Mouse (Mus musculus) neural tube, embryonic 13.5 days (tissue): Measurements from ENCODE around the gene Sohlh1. TPM values are rescaled to one million over a fixed set of nuclear protein-coding genes. Genes with fewer than 3 reads are reported as not detected.

Source experiments
- ATAC-seq: fragments of 200-750 bp; cut with Nextera tagmentation; 2 replicates; pipeline ENCODE4 v1.8.0; 2017; ENCODE audit warnings: low read depth, mild to moderate bottlenecking, moderate TSS enrichment, moderate library complexity
- H3K27ac ChIP-seq: fragments of 300-500 bp; sonication (generic); replicated peaks from 2 replicates; pipeline ENCODE4 v1.5.1; 2015; ENCODE audit warnings: moderate library complexity, mild to moderate bottlenecking, inconsistent platforms
- H3K27me3 ChIP-seq: fragments of 300-500 bp; sonication (generic); 2 replicates; pipeline ENCODE4 v1.6.1; 2015; ENCODE audit warnings: mild to moderate bottlenecking, inconsistent platforms
- H3K36me3 ChIP-seq: fragments of 300-500 bp; sonication (generic); 2 replicates; pipeline ENCODE4 v1.6.1; 2015; ENCODE audit warnings: mild to moderate bottlenecking, inconsistent platforms
- H3K4me1 ChIP-seq: fragments of 300-500 bp; sonication (generic); replicated peaks from 2 replicates; pipeline ENCODE4 v1.6.1; 2015; ENCODE audit warnings: inconsistent platforms
- H3K4me2 ChIP-seq: fragments of 300-500 bp; sonication (generic); 2 replicates; pipeline ENCODE4 v1.6.1; 2015; ENCODE audit warnings: inconsistent platforms, mild to moderate bottlenecking, moderate library complexity
- H3K4me3 ChIP-seq: fragments of 300-500 bp; sonication (generic); 2 replicates; pipeline ENCODE4 v1.5.1; 2015; ENCODE audit warnings: mild to moderate bottlenecking, inconsistent platforms
- H3K9ac ChIP-seq: fragments of 300-500 bp; sonication (generic); 2 replicates; pipeline ENCODE4 v1.6.1; 2015; ENCODE audit warnings: moderate library complexity, mild to moderate bottlenecking, inconsistent platforms
- H3K9me3 ChIP-seq: fragments of 300-500 bp; sonication (generic); 2 replicates; pipeline ENCODE4 v1.6.1; 2016; ENCODE audit warnings: inconsistent platforms
- WGBS: fragments of 180-500 bp; shearing (Covaris S2); methylation state at CpG from one replicate; pipeline ENCODE4 v1.1.7; 2015; 5-methylcytosine and 5-hydroxymethylcytosine counted together
- polyA plus RNA-seq: library from polyadenylated mRNA; unstranded; fragments of >200 nt; fragmentation: Nextera tagmentation; extraction: Ambion mirVana; gene quantifications from 2 replicates; pipeline ENCODE4 v1.2.1, GENCODE M21; 2015

Gene Sohlh1
- not detected in 2 replicates for polyA plus RNA-seq

DNA sequence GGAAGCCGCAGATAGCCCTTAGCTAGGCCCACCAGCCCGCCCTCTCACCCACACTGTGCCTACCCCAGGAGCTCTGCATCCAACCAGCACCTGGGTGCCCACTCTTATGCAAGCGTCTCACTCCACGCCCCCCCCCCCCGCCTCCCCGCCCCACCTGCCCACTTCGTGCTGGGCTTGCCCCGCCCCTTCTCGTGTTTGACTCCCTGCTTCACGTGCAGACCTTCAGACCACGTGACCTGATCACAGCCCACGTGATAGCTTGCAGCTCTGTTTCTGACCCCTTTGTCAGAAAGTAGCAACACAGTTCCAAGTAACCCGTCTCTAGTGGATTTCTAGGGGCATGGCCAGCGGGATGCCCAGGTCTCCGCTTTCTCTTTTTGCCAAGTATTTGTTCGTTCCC lies at the start of gene Sohlh1:
Gene Sohlh1, minus strand, starts transcription at position 23 of the 400 bp plus-strand sequence.
- H3K9me3 ChIP-seq: no peaks in the 10 kb centered on the region
- no peak within 1 kb of the TSS for H3K9ac ChIP-seq
- H3K27me3 ChIP-seq: no peaks in the 10 kb centered on the region
- 79% methylated on average over 16 of the region's 16 CpGs for WGBS
- H3K4me3 ChIP-seq: no peak within 1 kb of the TSS
- ATAC-seq: no peak
- no peak within 1 kb of the TSS for H3K4me2 ChIP-seq
- no peaks in the 10 kb centered on the region for H3K36me3 ChIP-seq
- H3K4me1 ChIP-seq: no peaks in the 10 kb centered on the region
- H3K27ac ChIP-seq: no peak within 1 kb of the TSS

DNA sequence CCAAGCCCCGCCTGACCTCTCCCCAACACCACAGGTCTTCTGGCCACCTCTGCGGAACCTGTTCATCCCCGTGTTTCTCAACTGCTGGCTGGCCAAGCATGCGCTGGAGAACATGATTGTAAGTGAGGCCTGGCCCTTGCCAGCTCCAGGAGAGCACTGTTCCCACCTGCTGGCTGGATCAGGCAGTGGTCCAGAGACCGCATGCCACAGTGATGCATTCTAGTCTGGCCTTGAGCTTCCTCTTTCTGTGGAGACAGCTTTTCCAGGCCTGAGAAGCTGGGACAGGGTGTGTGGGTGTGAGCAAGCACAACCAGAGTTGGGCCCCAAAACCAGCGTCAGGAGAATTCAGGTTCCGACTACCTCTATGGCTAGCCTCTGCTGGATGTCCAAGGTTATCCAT lies 45.4 kb upstream of the Sohlh1 start:
- no peak for ATAC-seq
- no peaks in the 10 kb centered on the region for H3K36me3 ChIP-seq
- H3K4me1 ChIP-seq: no peaks in the 10 kb centered on the region
- no peak overlapping the region for H3K9ac ChIP-seq
- no peaks in the 10 kb centered on the region for H3K9me3 ChIP-seq
- no peak overlapping the region for H3K27ac ChIP-seq
- H3K4me2 ChIP-seq: no peak overlapping the region
- no peaks in the 10 kb centered on the region for H3K27me3 ChIP-seq
- no peak overlapping the region for H3K4me3 ChIP-seq
- WGBS: 85% methylated on average over 7 of the region's 7 CpGs

DNA sequence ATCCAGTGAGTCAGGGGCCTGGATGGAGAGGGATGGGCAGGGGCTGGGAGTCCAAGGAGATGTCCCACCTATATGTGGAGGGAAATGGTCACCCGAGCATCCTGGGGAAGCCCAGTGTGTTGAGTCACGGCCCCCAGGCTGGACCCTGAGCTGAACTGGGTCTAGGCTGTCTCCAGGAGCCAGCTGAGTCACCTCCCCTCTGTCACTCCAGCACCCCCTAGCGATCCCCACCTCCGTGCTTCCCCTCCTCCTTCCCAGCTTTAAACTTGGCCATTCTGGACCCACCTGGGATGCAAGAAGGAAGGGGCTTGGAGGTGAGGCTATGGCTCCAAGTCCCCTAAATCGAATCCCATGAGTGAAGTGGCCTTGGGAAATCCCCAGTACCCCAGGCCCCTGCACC lies 41.1 kb upstream of the Sohlh1 start:
- ATAC-seq: no peak
- no peaks in the 10 kb centered on the region for H3K27me3 ChIP-seq
- no peak overlapping the region for H3K4me2 ChIP-seq
- no peaks in the 10 kb centered on the region for H3K36me3 ChIP-seq
- 60% methylated on average over 5 of the region's 5 CpGs for WGBS
- H3K4me1 ChIP-seq: no peaks in the 10 kb centered on the region
- H3K9ac ChIP-seq: no peak overlapping the region
- no peak overlapping the region for H3K27ac ChIP-seq
- H3K4me3 ChIP-seq: no peak overlapping the region
- H3K9me3 ChIP-seq: no peaks in the 10 kb centered on the region

DNA sequence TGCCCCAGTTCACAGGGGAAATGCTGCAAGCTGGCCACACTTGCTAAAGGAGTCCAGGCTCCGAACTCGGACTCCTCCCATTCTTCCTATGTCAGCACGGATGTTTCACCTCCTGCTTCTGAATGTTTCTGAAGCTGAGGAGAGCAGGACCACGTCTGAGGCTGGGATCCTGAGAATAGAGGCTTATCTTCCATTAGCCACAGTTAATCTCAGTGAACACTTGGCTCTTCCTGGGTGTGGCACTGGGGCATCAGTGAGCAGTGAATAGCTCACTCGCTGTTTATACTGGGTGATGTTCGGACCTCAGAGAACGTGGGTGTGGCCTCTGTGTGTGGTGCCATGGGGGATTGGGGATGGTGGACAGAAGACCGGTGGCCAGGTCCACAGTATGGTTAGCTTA lies 40.2 kb upstream of the Sohlh1 start:
- no peak overlapping the region for H3K4me3 ChIP-seq
- ATAC-seq: no peak
- H3K4me2 ChIP-seq: no peak overlapping the region
- H3K27me3 ChIP-seq: no peaks in the 10 kb centered on the region
- no peaks in the 10 kb centered on the region for H3K4me1 ChIP-seq
- no peaks in the 10 kb centered on the region for H3K36me3 ChIP-seq
- 67% methylated on average over 8 of the region's 8 CpGs for WGBS
- H3K9ac ChIP-seq: no peak overlapping the region
- no peaks in the 10 kb centered on the region for H3K9me3 ChIP-seq
- no peak overlapping the region for H3K27ac ChIP-seq

DNA sequence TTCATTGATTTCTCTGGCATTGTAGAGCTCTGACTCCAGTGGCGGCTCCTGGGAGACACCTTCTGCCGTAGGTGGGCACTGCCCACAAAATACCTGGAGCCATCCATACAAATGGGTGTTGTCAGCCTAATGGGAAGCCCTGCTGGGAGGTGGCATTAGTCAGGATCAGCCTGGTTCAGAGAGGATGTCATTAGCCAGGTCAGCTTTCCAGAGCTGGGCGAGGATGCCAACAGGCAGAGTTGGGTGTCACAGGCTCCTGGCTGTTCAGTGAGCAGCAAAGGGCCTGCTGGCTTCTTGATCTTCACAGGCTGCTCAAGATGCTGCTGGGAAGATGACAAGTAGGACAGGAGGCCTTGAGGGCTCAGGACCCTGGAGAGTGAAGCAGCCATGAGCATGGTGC lies 37.7 kb upstream of the Sohlh1 start:
- H3K9ac ChIP-seq: no peak overlapping the region
- 82% methylated on average over 3 of the region's 3 CpGs for WGBS

DNA sequence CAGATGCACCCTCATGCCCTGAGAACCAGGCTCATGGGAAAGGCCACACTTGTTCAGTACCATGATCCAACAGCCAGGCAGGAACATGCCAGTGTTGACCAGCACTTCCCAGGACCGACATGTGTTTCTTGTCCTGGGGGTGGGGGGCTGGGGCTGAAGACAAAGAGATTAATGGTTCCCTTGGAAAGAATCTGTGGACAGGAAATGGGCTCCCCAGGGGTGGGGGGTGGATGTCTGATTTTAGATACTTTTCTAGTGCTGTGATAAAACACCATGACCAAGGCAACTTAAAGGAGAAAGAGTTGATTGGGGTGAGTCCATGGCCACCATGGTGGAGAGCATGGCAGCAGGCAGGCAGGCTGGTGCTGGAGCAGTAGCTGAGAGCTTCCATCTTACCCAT lies 35.2 kb upstream of the Sohlh1 start:
- H3K9me3 ChIP-seq: no peaks in the 10 kb centered on the region
- H3K4me3 ChIP-seq: no peak overlapping the region
- no peak for ATAC-seq
- 47% methylated on average over 1 of the region's 1 CpGs for WGBS
- peaks cover 20% of the 10 kb centered on the region for H3K4me1 ChIP-seq
- no peaks in the 10 kb centered on the region for H3K36me3 ChIP-seq
- H3K27ac ChIP-seq: no peak overlapping the region
- H3K4me2 ChIP-seq: no peak overlapping the region
- H3K9ac ChIP-seq: no peak overlapping the region
- H3K27me3 ChIP-seq: peaks cover 29% of the 10 kb centered on the region

More for the DNA sequence above, 37.7 kb upstream of the Sohlh1 start:
- no peak overlapping the region for H3K27ac ChIP-seq
- H3K4me1 ChIP-seq: no peaks in the 10 kb centered on the region
- H3K4me3 ChIP-seq: no peak overlapping the region
- H3K4me2 ChIP-seq: no peak overlapping the region
- H3K36me3 ChIP-seq: no peaks in the 10 kb centered on the region
- peaks cover 5% of the 10 kb centered on the region; the same call in 1 of the 2 replicates for H3K27me3 ChIP-seq
- ATAC-seq: no peak
- H3K9me3 ChIP-seq: no peaks in the 10 kb centered on the region

DNA sequence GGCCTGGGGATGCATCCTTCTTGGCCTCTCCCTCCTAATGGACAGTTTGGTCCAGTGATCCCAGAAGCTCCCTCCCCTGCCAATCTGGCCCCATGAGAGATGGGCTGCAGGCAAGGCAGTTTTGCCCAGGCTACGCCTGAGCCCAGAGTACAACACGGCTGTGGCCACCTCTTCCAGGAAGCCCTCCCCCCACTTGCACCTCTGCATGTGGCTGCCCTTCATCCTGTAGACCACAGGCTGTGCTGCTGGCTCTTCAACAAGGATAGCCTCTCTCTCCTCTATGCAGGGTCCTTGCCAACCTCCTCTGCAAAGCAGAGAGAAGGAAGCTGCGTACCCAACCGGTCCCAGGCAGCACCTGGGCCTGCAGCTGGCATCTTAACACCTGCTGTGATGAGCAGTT lies 32.0 kb upstream of the Sohlh1 start:
- Histone ChIP-seq H3K36me3 (no peaks in the 10 kb centered on the region), H3K4me2 (no peak overlapping the region), H3K4me1 (peaks cover 27% of the 10 kb centered on the region), H3K27me3 (peaks cover 36% of the 10 kb centered on the region), H3K9me3 (no peaks in the 10 kb centered on the region), H3K4me3 (no peak overlapping the region), H3K27ac (no peak overlapping the region), H3K9ac (no peak overlapping the region)
- no peak for ATAC-seq
- WGBS: 67% methylated on average over 4 of the region's 4 CpGs

DNA sequence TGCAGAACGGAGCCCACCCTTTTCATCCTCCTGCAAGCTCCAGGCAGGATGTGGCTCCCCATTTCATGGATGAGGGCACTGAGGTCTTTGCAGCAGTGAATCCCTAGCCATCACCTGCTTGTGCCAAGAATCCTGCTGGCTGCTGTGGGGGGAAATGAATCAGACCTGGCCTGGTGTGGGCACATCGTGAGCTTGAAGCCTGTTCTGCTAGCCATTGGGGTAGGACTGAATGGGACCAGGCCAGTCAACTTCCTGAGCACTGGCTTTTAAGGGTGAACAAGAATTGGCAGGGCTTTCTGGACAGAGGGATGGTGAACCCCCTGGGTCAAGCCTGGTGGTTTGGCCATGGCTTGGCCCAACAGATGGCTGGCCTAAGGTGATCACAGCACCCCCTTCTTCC lies 31.5 kb upstream of the Sohlh1 start:
- Histone ChIP-seq H3K9me3 (no peaks in the 10 kb centered on the region), H3K4me3 (peak overlapping the region; percentile 56), H3K4me2 (peak overlapping the region; percentile 73), H3K27me3 (peaks cover 36% of the 10 kb centered on the region), H3K27ac (no peak overlapping the region), H3K36me3 (no peaks in the 10 kb centered on the region), H3K9ac (peak overlapping the region; percentile 81), H3K4me1 (peaks cover 27% of the 10 kb centered on the region)
- ATAC-seq: no peak
- 78% methylated on average over 2 of the region's 2 CpGs for WGBS

DNA sequence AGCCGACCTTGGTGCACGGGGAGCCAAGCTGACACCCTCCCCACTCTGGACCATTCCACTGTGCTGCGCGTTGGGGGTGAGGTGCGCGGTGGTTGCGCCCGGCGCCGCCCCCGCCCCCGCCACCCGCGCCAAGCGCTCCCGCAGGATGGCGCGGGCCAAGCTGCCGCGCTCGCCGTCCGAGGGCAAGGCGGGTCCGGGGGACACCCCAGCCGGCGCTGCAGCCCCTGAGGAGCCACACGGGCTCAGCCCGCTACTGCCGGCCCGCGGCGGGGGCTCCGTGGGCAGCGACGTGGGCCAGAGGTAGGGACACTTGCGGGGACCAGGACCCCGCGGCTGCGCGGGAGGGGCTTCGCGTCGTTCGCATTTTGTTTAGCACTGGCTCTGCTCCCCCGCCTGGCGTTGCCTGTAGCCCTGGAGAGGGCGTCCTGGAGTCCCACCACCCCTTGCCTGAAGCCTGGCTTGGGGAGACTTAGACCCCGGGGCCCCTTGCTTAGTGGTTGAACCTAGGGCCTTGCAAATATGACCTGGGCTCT lies 30.8 kb upstream of the Sohlh1 start:
- Histone ChIP-seq H3K36me3 (no peaks in the 10 kb centered on the region), H3K4me1 (peaks cover 27% of the 10 kb centered on the region), H3K27ac (0 out of 2 replicates have a peak overlapping the region, but pooled peaks have one; percentile 23)

DNA sequence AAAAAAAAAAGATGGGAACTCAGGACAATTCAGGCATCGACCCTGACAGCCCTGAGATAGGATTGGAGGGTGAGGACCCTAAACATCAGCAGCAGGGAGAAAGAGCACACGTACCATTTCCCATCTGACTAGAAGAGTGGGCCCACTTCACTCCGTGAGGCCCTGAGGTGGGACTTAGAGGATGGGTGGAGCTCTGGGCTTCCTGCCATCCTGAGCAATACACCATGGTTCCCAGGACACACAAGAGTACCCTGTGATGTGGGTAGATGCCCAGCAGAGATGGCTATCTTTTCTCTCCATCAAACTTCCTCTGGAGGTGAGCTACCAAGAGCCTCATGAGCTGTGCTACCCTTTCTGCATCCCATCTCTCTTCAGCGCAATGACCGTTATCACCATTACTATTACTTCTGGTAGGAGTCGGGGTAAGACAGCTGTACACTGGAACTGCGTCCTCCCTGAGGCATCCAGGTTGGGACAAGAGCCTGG lies 30.2 kb upstream of the Sohlh1 start:
- Histone ChIP-seq H3K9ac (peak overlapping the region; percentile 81), H3K4me2 (peak overlapping the region; percentile 73), H3K27me3 (peaks cover 36% of the 10 kb centered on the region), H3K4me1 (peaks cover 27% of the 10 kb centered on the region), H3K4me3 (peak overlapping the region; percentile 56), H3K9me3 (no peaks in the 10 kb centered on the region), H3K27ac (0 out of 2 replicates have a peak overlapping the region, but pooled peaks have one; percentile 23), H3K36me3 (no peaks in the 10 kb centered on the region)
- WGBS: 21% methylated on average over 7 of the region's 7 CpGs
- ATAC-seq: peak; percentile 51; the same call in 1 of the 2 replicates

More for the DNA sequence above, 30.8 kb upstream of the Sohlh1 start:
- Histone ChIP-seq H3K4me3 (peak overlapping the region; percentile 56), H3K27me3 (peaks cover 36% of the 10 kb centered on the region), H3K4me2 (peak overlapping the region; percentile 73), H3K9me3 (no peaks in the 10 kb centered on the region), H3K9ac (peak overlapping the region; percentile 81)
- WGBS: 2% methylated on average over 48 of the region's 49 CpGs
- ATAC-seq: peak; percentile 77

DNA sequence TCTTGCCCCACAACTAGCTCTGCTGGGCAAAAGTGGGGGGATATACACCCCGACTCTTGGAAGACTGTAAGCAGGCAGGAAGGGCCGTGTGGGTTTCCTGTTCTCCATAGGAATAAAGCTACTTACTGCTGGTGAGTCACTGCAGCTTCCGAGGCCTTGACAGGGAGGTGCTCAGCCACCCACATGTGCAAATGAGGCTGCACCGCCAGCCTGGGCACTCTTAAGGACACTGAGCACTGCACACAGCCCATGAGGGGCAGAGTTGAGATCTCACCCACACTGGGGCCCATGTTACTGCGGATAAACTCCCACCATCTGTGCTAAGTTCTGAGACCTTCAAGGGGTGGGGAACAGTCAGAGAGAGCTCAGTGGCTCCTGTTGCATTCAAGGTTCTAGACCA lies 19.6 kb upstream of the Sohlh1 start:
- H3K9me3 ChIP-seq: no peaks in the 10 kb centered on the region
- no peak overlapping the region for H3K27ac ChIP-seq
- peaks cover 45% of the 10 kb centered on the region for H3K4me1 ChIP-seq
- no peak for ATAC-seq
- no peak overlapping the region for H3K4me3 ChIP-seq
- no peak overlapping the region for H3K9ac ChIP-seq
- no peak overlapping the region for H3K4me2 ChIP-seq
- WGBS: 59% methylated on average over 5 of the region's 5 CpGs
- no peaks in the 10 kb centered on the region for H3K36me3 ChIP-seq
- peaks cover 37% of the 10 kb centered on the region for H3K27me3 ChIP-seq

DNA sequence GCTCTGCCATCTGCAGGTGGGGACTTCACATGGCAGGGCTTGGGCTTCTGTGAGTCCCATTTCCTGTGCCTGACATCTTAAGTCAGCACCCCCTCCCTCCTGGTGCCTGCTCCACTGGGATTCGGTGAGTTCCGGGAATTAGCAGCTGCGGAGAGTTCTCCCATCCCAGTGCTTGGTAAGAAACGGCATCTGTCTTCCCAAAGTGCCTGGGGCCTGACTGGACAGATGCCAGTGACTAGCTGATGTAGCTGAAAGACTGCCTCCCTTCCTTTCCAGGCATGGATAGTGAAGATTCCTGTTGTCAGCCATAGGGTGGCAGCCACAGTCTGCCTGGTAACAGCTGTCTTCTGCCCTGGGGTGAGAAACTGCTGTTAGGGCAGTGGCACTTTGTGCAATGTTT lies 18.4 kb upstream of the Sohlh1 start:
- Histone ChIP-seq H3K27me3 (peaks cover 37% of the 10 kb centered on the region), H3K9ac (no peak overlapping the region), H3K4me2 (no peak overlapping the region), H3K36me3 (no peaks in the 10 kb centered on the region), H3K4me3 (no peak overlapping the region), H3K9me3 (no peaks in the 10 kb centered on the region), H3K27ac (no peak overlapping the region), H3K4me1 (peaks cover 45% of the 10 kb centered on the region)
- peak; percentile 22; the same call in 1 of the 2 replicates for ATAC-seq
- WGBS: 9% methylated on average over 4 of the region's 4 CpGs

DNA sequence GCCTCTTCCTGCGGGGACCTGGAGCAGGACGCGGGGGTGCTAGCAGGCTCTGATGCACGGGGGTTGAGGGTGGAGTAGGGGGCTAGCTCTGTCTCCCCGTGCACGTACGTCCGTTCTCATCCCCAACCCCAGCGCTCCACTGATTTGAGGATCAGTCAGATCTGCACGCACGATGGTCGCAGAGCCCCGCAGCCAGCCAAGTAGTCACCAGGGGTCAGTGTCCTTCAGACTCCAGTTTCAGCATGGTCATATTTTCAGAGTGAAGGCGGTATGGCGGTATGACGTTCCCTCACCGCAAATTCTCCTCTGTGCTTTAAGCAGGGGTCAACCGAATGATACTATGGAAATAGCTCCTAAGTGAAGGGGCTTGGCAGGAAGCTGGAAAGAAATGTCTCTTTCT lies 17.2 kb upstream of the Sohlh1 start:
- Histone ChIP-seq H3K4me2 (peak overlapping the region; percentile 98), H3K27ac (no peak overlapping the region), H3K9ac (peak overlapping the region; percentile 68), H3K9me3 (no peaks in the 10 kb centered on the region), H3K4me3 (peak overlapping the region; percentile 57), H3K36me3 (no peaks in the 10 kb centered on the region), H3K4me1 (peaks cover 45% of the 10 kb centered on the region), H3K27me3 (peaks cover 37% of the 10 kb centered on the region)
- WGBS: 5% methylated on average over 18 of the region's 18 CpGs
- no peak for ATAC-seq
